Mouse (Mus musculus): Measurements from ENCODE around the gene Rrp9.

DNA sequence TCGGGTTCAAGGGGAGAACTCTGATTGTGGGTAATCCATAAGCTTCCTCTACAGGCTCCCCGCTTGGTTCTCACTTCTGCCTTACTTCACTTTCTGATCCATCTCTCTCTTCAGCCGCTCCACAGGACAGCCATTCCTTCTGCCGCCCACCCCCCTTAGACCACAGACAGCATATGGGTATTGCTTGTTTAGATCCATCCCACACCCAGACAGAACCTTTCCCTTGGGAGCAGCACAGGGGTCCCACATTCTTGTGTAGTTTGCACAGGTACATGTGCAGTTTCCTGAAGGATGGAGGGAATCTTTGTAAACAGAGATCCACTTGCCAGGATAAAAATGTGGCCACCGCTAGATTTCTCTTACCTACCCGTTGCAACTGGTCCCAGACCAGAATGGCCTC lies 23.4 kb upstream of the Rrp9 start:
- TF ChIP-seq CTCF (IDR thresholded peaks at IDR 0.05; ENCODE audit: borderline replicate concordance, insufficient read depth, low read length) (no peak), POLR2A (IDR thresholded peaks at IDR 0.05; ENCODE audit: low read depth, low read length) (no peak)
